Mouse (Mus musculus) midbrain, embryonic 11.5 days (tissue): ENCODE data around the gene Itga4. TPM values are rescaled to one million over a fixed set of nuclear protein-coding genes. Genes with fewer than 3 reads are reported as not detected.

Source experiments
- ATAC-seq: fragments of 200-750 bp; cut with Nextera tagmentation; 2 replicates; pipeline ENCODE4 v1.8.0; 2017; ENCODE audit warnings: moderate TSS enrichment, moderate library complexity; ENCODE audit not compliant: low FRiP score
- DNase-seq: peaks from one replicate; pipeline ENCODE4 v3.0.0; 2015; ENCODE audit warnings: low spot score; ENCODE audit errors: missing footprints
- H3K27ac ChIP-seq: fragments of 300-500 bp; sonication (generic); 2 replicates; pipeline ENCODE4 v1.5.1; 2014; ENCODE audit warnings: low read depth, low read length
- H3K27me3 ChIP-seq: fragments of 300-500 bp; sonication (generic); 2 replicates; pipeline ENCODE4 v1.6.1; 2014; ENCODE audit warnings: mild to moderate bottlenecking, low read length, moderate library complexity, mixed read lengths; ENCODE audit not compliant: control insufficient read depth, insufficient read depth
- H3K36me3 ChIP-seq: fragments of 300-500 bp; sonication (generic); 2 replicates; pipeline ENCODE4 v1.6.1; 2014; ENCODE audit warnings: mild to moderate bottlenecking, low read length, moderate library complexity, mixed read lengths; ENCODE audit not compliant: control insufficient read depth, insufficient read depth
- H3K4me1 ChIP-seq: fragments of 300-500 bp; sonication (generic); 2 replicates; pipeline ENCODE4 v1.6.1; 2014; ENCODE audit warnings: low read length; ENCODE audit not compliant: control insufficient read depth, insufficient read depth
- H3K4me2 ChIP-seq: fragments of 300-500 bp; sonication (generic); 2 replicates; pipeline ENCODE4 v1.6.1; 2014; ENCODE audit warnings: mild to moderate bottlenecking, moderate library complexity
- H3K4me3 ChIP-seq: fragments of 300-500 bp; sonication (generic); 2 replicates; pipeline ENCODE4 v1.5.1; 2014; ENCODE audit warnings: low read depth, low read length
- H3K9ac ChIP-seq: fragments of 300-500 bp; sonication (generic); 2 replicates; pipeline ENCODE4 v1.6.1; 2014; ENCODE audit warnings: low read length
- H3K9me3 ChIP-seq: fragments of 300-500 bp; sonication (generic); 2 replicates; pipeline ENCODE4 v1.6.1; 2016; ENCODE audit warnings: low read length; ENCODE audit not compliant: control insufficient read depth
- WGBS: fragments of 180-500 bp; shearing (Covaris S2); extraction: QIAGEN DNeasy Blood & Tissue Kit; methylation state at CpG from one replicate; pipeline ENCODE4 v1.1.7; 2014; 5-methylcytosine and 5-hydroxymethylcytosine counted together
- polyA plus RNA-seq: library from polyadenylated mRNA; unstranded; fragments of >200 nt; fragmentation: Nextera tagmentation; extraction: Ambion mirVana; gene quantifications from 2 replicates; pipeline ENCODE4 v1.2.1, GENCODE M21; 2014

The Itga4 gene
- 8.6 and 10.0 TPM in 2 replicates for polyA plus RNA-seq

- H3K36me3 ChIP-seq = no peaks in the 10 kb centered on the region
- peak; percentile 91 for ATAC-seq
- WGBS = under 1% methylated on average over 41 of the region's 41 CpGs
- peaks cover 4% of the 10 kb centered on the region; the same call in 1 of the 2 replicates for H3K4me1 ChIP-seq
- peaks cover 2% of the 10 kb centered on the region; the same call in 1 of the 2 replicates for H3K27me3 ChIP-seq
- DNase-seq = peak; percentile 97
- H3K9ac ChIP-seq = peak within 1 kb of the TSS; percentile 59
- H3K9me3 ChIP-seq = no peaks in the 10 kb centered on the region
- peak within 1 kb of the TSS; percentile 49 for H3K4me3 ChIP-seq
- H3K4me2 ChIP-seq = peak within 1 kb of the TSS; percentile 86
- H3K27ac ChIP-seq = no peak within 1 kb of the TSS
Observed at GRCm38 (mm10) chr2:79255192-79256000, at the start of gene Itga4. TSS of gene Itga4 (plus strand) at chr2:79255426.

GRCm38 (mm10) chr2:79206191-79206755 is 49.0 kb upstream of the Itga4 start:
- no peak overlapping the region for H3K9ac ChIP-seq
- no peaks in the 10 kb centered on the region for H3K27me3 ChIP-seq
- peak; percentile 45 for DNase-seq
- H3K4me2 ChIP-seq = no peak overlapping the region
- H3K27ac ChIP-seq = no peak overlapping the region
- 92% methylated on average over 4 of the region's 4 CpGs for WGBS
- H3K4me3 ChIP-seq = no peak overlapping the region
- no peaks in the 10 kb centered on the region for H3K4me1 ChIP-seq
- no peak for ATAC-seq
- H3K36me3 ChIP-seq = no peaks in the 10 kb centered on the region
- H3K9me3 ChIP-seq = no peaks in the 10 kb centered on the region

GRCm38 (mm10) chr2:79214982-79215381 is 40.2 kb upstream of the Itga4 start:
- Histone ChIP-seq H3K9me3 (no peaks in the 10 kb centered on the region), H3K4me1 (no peaks in the 10 kb centered on the region), H3K27me3 (no peaks in the 10 kb centered on the region), H3K36me3 (no peaks in the 10 kb centered on the region), H3K27ac (no peak overlapping the region), H3K9ac (no peak overlapping the region), H3K4me2 (no peak overlapping the region), H3K4me3 (no peak overlapping the region)
- DNase-seq (no peak), ATAC-seq (no peak)

GRCm38 (mm10) chr2:79215479-79215878 is 39.7 kb upstream of the Itga4 start:
- 84% methylated on average over 3 of the region's 3 CpGs for WGBS

GRCm38 (mm10) chr2:79224714-79225426 is 30.4 kb upstream of the Itga4 start:
- Histone ChIP-seq H3K27me3 (no peaks in the 10 kb centered on the region), H3K36me3 (no peaks in the 10 kb centered on the region), H3K9me3 (no peaks in the 10 kb centered on the region), H3K4me2 (no peak overlapping the region), H3K4me1 (no peaks in the 10 kb centered on the region), H3K4me3 (no peak overlapping the region), H3K27ac (no peak overlapping the region), H3K9ac (no peak overlapping the region)
- no peak for ATAC-seq
- DNase-seq = peak; percentile 78
- WGBS = 85% methylated on average over 3 of the region's 3 CpGs

More at GRCm38 (mm10) chr2:79215479-79215878, 39.7 kb upstream of the Itga4 start:
- H3K9ac ChIP-seq = no peak overlapping the region
- no peaks in the 10 kb centered on the region for H3K36me3 ChIP-seq
- no peak for ATAC-seq
- H3K4me1 ChIP-seq = no peaks in the 10 kb centered on the region
- no peak overlapping the region for H3K4me2 ChIP-seq
- no peak overlapping the region for H3K27ac ChIP-seq
- DNase-seq = peak; percentile 73
- H3K4me3 ChIP-seq = no peak overlapping the region
- no peaks in the 10 kb centered on the region for H3K27me3 ChIP-seq
- no peaks in the 10 kb centered on the region for H3K9me3 ChIP-seq

- no peak for ATAC-seq
- WGBS = 90% methylated on average over 4 of the region's 4 CpGs
- Histone ChIP-seq H3K4me2 (no peak overlapping the region), H3K4me3 (no peak overlapping the region), H3K27me3 (no peaks in the 10 kb centered on the region), H3K4me1 (no peaks in the 10 kb centered on the region), H3K36me3 (no peaks in the 10 kb centered on the region), H3K9me3 (no peaks in the 10 kb centered on the region), H3K9ac (no peak overlapping the region), H3K27ac (no peak overlapping the region)
- peak; percentile 23 for DNase-seq
Observed at GRCm38 (mm10) chr2:79227805-79228241, 27.4 kb upstream of the Itga4 start.

- no peak overlapping the region for H3K27ac ChIP-seq
- no peak overlapping the region for H3K9ac ChIP-seq
- H3K4me1 ChIP-seq = no peaks in the 10 kb centered on the region
- DNase-seq = peak; percentile 53
- no peaks in the 10 kb centered on the region for H3K27me3 ChIP-seq
- H3K4me3 ChIP-seq = no peak overlapping the region
- no peaks in the 10 kb centered on the region for H3K9me3 ChIP-seq
- 89% methylated on average over 4 of the region's 4 CpGs for WGBS
- no peak for ATAC-seq
- H3K36me3 ChIP-seq = no peaks in the 10 kb centered on the region
- no peak overlapping the region for H3K4me2 ChIP-seq
Observed at GRCm38 (mm10) chr2:79231056-79231949, 23.9 kb upstream of the Itga4 start.

GRCm38 (mm10) chr2:79235767-79236487 is 19.3 kb upstream of the Itga4 start:
- no peak overlapping the region for H3K9ac ChIP-seq
- no peak for ATAC-seq
- WGBS = 86% methylated on average over 8 of the region's 8 CpGs

More at GRCm38 (mm10) chr2:79235767-79236487, 19.3 kb upstream of the Itga4 start:
- Histone ChIP-seq H3K4me3 (no peak overlapping the region), H3K9me3 (no peaks in the 10 kb centered on the region), H3K4me2 (no peak overlapping the region), H3K4me1 (no peaks in the 10 kb centered on the region), H3K27ac (no peak overlapping the region), H3K27me3 (no peaks in the 10 kb centered on the region), H3K36me3 (no peaks in the 10 kb centered on the region)
- peak; percentile 33 for DNase-seq
